Mouse (Mus musculus): ENCODE measurements at regions not wholly inside any gene's neighbourhood (a gene's known extent, or its start where the extent isn't known, plus 50 kb on each side); places are given as distances from the start of the nearest gene placed in this dataset.

- H3K27me3 ChIP-seq (ENCODE audit: control insufficient read depth, insufficient read depth, low read length), result no peaks in the 10 kb centered on the region
Measured at GRCm38 (mm10) chr19:21152027-21152426, 120.1 kb upstream of the Zfand5 start.

GRCm38 (mm10) chr19:21150849-21151248 is 121.2 kb upstream of the Zfand5 start:
- TF ChIP-seq CTCF (IDR thresholded peaks at IDR 0.05; ENCODE audit: borderline replicate concordance, control insufficient read depth, extremely low read depth, insufficient read depth, low read length, poor library complexity) (no peak), POLR2A (IDR thresholded peaks at IDR 0.05; ENCODE audit: control insufficient read depth, extremely low read depth, insufficient read depth, low read length, poor library complexity) (no peak)
- WGBS, result 91% methylated on average over 3 of the region's 3 CpGs
- Histone ChIP-seq H3K27me3 (ENCODE audit: control insufficient read depth, insufficient read depth, low read length) (no peaks in the 10 kb centered on the region), H3K4me3 (ENCODE audit: control insufficient read depth, insufficient read depth, low read length) (no peak overlapping the region), H3K4me1 (replicated peaks; ENCODE audit: control insufficient read depth, insufficient read depth, low read length) (no peaks in the 10 kb centered on the region), H3K36me3 (ENCODE audit: control insufficient read depth, insufficient read depth, low read length) (no peaks in the 10 kb centered on the region), H3K27ac (ENCODE audit: control insufficient read depth, insufficient read depth, low read length) (no peak overlapping the region)
- no peak for DNase-seq

More at GRCm38 (mm10) chr19:21152027-21152426, 120.1 kb upstream of the Zfand5 start:
- 73% methylated on average over 3 of the region's 3 CpGs for WGBS
- H3K36me3 ChIP-seq (ENCODE audit: control insufficient read depth, insufficient read depth, low read length), result no peaks in the 10 kb centered on the region
- H3K27ac ChIP-seq (ENCODE audit: control insufficient read depth, insufficient read depth, low read length), result no peak overlapping the region
- H3K4me1 ChIP-seq (replicated peaks; ENCODE audit: control insufficient read depth, insufficient read depth, low read length), result no peaks in the 10 kb centered on the region
- no peak for DNase-seq
- H3K4me3 ChIP-seq (ENCODE audit: control insufficient read depth, insufficient read depth, low read length), result no peak overlapping the region
- TF ChIP-seq POLR2A (IDR thresholded peaks at IDR 0.05; ENCODE audit: control insufficient read depth, extremely low read depth, insufficient read depth, low read length, poor library complexity) (no peak), CTCF (IDR thresholded peaks at IDR 0.05; ENCODE audit: borderline replicate concordance, control insufficient read depth, extremely low read depth, insufficient read depth, low read length, poor library complexity) (no peak)

GRCm38 (mm10) chr19:21150241-21150640 is 121.8 kb upstream of the Zfand5 start:
- 100% methylated on average over 1 of the region's 1 CpGs for WGBS
- DNase-seq, result no peak
- Histone ChIP-seq H3K27me3 (ENCODE audit: control insufficient read depth, insufficient read depth, low read length) (no peaks in the 10 kb centered on the region), H3K4me1 (replicated peaks; ENCODE audit: control insufficient read depth, insufficient read depth, low read length) (no peaks in the 10 kb centered on the region), H3K27ac (ENCODE audit: control insufficient read depth, insufficient read depth, low read length) (no peak overlapping the region), H3K4me3 (ENCODE audit: control insufficient read depth, insufficient read depth, low read length) (no peak overlapping the region), H3K36me3 (ENCODE audit: control insufficient read depth, insufficient read depth, low read length) (no peaks in the 10 kb centered on the region)
- TF ChIP-seq POLR2A (IDR thresholded peaks at IDR 0.05; ENCODE audit: control insufficient read depth, extremely low read depth, insufficient read depth, low read length, poor library complexity) (no peak), CTCF (IDR thresholded peaks at IDR 0.05; ENCODE audit: borderline replicate concordance, control insufficient read depth, extremely low read depth, insufficient read depth, low read length, poor library complexity) (no peak)

GRCm38 (mm10) chr19:21146860-21147390 is 125.2 kb upstream of the Zfand5 start:
- WGBS, result 87% methylated on average over 4 of the region's 4 CpGs
- no peaks in the 10 kb centered on the region for H3K27me3 ChIP-seq (ENCODE audit: control insufficient read depth, insufficient read depth, low read length)
- no peak overlapping the region for H3K4me3 ChIP-seq (ENCODE audit: control insufficient read depth, insufficient read depth, low read length)
- H3K4me1 ChIP-seq (replicated peaks; ENCODE audit: control insufficient read depth, insufficient read depth, low read length), result peaks cover 9% of the 10 kb centered on the region
- H3K36me3 ChIP-seq (ENCODE audit: control insufficient read depth, insufficient read depth, low read length), result no peaks in the 10 kb centered on the region
- TF ChIP-seq POLR2A (IDR thresholded peaks at IDR 0.05; ENCODE audit: control insufficient read depth, extremely low read depth, insufficient read depth, low read length, poor library complexity) (no peak), CTCF (IDR thresholded peaks at IDR 0.05; ENCODE audit: borderline replicate concordance, control insufficient read depth, extremely low read depth, insufficient read depth, low read length, poor library complexity) (no peak)
- H3K27ac ChIP-seq (ENCODE audit: control insufficient read depth, insufficient read depth, low read length), result no peak overlapping the region
- no peak for DNase-seq

- peak; percentile 51 for DNase-seq
- 25% methylated on average over 13 of the region's 13 CpGs for WGBS
- no peak overlapping the region for H3K27ac ChIP-seq (ENCODE audit: control insufficient read depth, insufficient read depth, low read length)
- TF ChIP-seq POLR2A (IDR thresholded peaks at IDR 0.05; ENCODE audit: control insufficient read depth, extremely low read depth, insufficient read depth, low read length, poor library complexity), result no peak
- no peak for TF ChIP-seq CTCF (IDR thresholded peaks at IDR 0.05; ENCODE audit: borderline replicate concordance, control insufficient read depth, extremely low read depth, insufficient read depth, low read length, poor library complexity)
- H3K4me3 ChIP-seq (ENCODE audit: control insufficient read depth, insufficient read depth, low read length), result no peak overlapping the region
- no peaks in the 10 kb centered on the region for H3K36me3 ChIP-seq (ENCODE audit: control insufficient read depth, insufficient read depth, low read length)
- no peaks in the 10 kb centered on the region for H3K27me3 ChIP-seq (ENCODE audit: control insufficient read depth, insufficient read depth, low read length)
- H3K4me1 ChIP-seq (replicated peaks; ENCODE audit: control insufficient read depth, insufficient read depth, low read length), result peaks cover 9% of the 10 kb centered on the region
Measured at GRCm38 (mm10) chr19:21144659-21145283, 127.3 kb upstream of the Zfand5 start.

- no peak overlapping the region for H3K27ac ChIP-seq (ENCODE audit: control insufficient read depth, insufficient read depth, low read length)
- TF ChIP-seq CTCF (IDR thresholded peaks at IDR 0.05; ENCODE audit: borderline replicate concordance, control insufficient read depth, extremely low read depth, insufficient read depth, low read length, poor library complexity) (no peak), POLR2A (IDR thresholded peaks at IDR 0.05; ENCODE audit: control insufficient read depth, extremely low read depth, insufficient read depth, low read length, poor library complexity) (no peak)
- DNase-seq, result no peak
- H3K4me1 ChIP-seq (replicated peaks; ENCODE audit: control insufficient read depth, insufficient read depth, low read length), result peaks cover 9% of the 10 kb centered on the region
- 29% methylated on average over 7 of the region's 7 CpGs for WGBS
- H3K4me3 ChIP-seq (ENCODE audit: control insufficient read depth, insufficient read depth, low read length), result no peak overlapping the region
- H3K36me3 ChIP-seq (ENCODE audit: control insufficient read depth, insufficient read depth, low read length), result no peaks in the 10 kb centered on the region
- H3K27me3 ChIP-seq (ENCODE audit: control insufficient read depth, insufficient read depth, low read length), result no peaks in the 10 kb centered on the region
Measured at GRCm38 (mm10) chr19:21143970-21144595, 128.0 kb upstream of the Zfand5 start.

All from thymus, adult 2 months (tissue).